Mouse (Mus musculus) right cerebral cortex, adult 2 months (tissue): ENCODE measurements around the gene Tcf3.

Experiments used
- DNase-seq, 2 experiments: peaks; one replicate each; pipeline ENCODE4 v3.0.0; 2021 to 2022; ENCODE audit warnings: low spot score in 2 of 2

Tcf3 gene

DNA sequence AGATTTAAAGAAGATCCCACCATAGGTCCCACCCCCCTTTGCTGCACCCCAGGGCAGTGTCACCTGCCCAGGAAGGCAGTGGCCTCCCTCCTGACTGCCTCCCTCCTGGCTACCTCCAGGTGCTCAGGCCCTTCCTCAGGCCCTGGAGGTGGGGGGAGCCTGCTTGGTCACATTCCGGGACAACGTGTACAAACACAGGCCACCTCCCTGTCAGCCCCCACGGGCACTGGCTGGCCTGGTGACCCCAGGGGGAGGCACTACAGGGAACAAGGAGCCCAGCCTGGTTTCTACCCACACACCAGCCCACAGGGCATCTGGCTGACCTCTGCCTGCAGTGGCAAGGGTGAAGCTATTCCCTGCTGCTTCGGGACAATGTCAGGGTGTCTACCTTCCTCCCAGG lies 4.5 kb upstream of the Tcf3 start:
- DNase-seq: no peak

DNA sequence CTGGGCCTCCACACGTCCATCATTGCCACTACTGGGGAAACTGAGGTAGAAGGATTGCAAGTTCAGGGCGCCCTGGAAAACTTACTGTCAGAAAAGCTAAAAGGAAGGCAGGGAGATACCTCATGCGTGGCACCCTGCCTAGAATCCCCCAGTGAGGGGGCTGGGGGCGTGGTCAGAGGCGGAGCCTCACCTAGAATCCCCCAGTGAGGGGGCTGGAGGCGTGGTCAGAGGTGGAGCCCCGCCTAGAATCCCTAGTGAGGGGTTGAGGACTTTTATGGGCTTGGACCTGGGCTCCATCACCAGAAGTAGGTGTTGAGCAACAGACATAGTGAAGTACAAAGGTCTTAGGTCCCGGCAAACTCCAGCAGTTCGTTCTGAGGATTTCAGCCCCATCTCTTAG lies 2.8 kb upstream of the Tcf3 start:
- DNase-seq: no peak

DNA sequence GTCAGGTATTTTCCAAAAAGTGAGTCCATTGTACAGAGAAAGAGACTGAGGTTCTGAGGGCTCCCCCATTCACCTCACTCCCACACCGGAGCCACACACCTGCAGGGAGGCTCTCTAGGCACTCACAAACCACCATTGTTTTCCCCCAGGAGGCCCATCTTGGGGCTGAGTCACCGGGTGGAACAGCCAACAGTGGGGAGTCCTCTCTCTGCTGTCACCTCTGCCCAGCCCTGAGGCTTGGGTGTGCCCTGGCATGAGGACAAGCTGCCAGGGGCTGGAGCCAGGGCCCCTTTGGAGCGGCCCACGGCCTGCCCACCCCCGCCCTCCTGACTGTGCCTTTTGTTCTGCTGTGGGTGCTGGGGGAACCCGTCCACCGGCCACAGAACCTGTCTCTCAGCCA lies 2.3 kb upstream of the Tcf3 start:
- no peak for DNase-seq

DNA sequence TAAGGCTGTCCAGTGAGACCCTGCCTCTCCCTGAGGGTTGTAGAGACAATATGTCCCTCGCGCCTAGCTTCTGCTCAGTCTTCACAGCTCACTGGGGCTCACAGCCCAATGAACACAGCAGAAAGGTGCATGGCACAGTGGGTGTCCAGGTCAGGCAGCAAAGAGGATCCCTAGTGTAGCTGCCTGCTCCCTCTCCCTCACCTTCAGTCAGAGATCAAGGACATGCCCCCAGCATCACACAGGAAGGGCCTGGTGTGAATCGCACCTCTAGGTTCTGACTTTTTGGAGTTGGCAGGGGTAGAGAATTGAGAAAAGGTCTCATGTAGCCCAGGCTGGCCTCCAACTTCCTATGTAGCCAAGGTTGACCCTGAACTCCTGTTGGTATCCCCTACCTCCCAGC lies 1.4 kb upstream of the Tcf3 start:
- no peak for DNase-seq

DNA sequence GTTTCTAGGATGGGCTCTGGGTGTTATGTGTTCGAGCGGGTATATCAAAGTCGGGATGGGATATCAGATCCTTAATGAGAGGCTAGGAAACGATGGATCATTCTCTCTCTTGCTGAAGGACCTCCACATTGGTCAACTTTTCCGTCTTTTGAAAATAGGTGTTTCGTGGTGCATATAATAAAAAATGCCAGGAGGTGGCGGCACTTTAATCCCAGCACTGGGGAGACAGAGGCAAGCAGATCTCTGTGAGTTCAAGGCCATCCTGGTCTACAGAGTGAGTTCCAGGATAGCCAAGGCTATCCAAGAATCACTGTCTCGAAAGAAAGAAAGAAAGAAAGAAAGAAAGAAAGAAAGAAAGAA lies 766 bp upstream of the Tcf3 start:
- DNase-seq: no peak

DNA sequence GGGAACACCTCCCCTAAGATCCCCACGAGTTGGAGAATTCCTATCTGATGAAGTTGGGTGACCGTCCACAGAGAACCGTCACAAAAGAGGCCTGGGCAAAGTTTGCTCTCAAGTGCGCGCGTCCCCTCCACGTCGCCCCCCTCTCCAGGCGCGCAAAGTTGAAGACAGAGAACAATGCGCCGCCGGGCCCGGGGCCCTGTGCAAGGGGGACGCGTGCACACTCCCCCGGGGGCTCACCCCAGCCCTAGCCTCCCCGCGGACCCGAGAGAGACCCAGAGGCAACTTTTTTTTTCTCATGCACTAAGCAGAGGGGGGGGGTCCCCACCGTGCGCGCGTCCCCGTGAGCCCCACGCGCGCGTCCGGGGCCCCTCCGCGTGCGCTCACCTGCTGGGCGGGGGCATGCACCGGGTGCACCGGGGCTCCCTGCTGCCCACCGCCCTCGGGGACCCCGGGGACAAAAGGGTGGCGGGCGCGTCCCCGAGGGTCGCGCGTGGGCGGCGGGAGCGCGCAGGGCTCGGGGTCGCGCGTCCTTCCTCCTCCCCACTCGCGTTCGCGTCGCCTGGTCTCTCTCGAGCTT lies 423 bp downstream of the Tcf3 start:
- peak in 1 of 2 experiments; percentile 16 for DNase-seq

DNA sequence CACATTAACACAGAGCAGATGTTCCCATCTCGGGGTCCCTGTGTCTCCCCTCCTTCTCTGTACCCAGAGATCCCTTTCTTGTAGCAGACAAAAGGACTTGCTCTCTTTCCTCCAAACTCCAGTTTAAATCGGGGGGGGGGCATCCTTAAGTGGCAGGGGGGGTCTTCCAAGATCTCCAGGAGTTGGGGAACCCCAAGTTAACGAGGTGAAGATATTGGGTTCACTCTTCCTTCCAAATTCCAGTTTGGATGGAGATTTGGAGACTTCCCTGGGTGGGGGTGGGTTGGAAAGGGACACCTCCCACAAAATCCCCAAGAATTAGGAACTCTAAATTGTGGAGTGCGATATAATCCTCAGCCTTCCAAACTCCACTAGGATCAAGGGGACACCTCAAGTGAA lies 1.1 kb downstream of the Tcf3 start:
- DNase-seq: no peak

DNA sequence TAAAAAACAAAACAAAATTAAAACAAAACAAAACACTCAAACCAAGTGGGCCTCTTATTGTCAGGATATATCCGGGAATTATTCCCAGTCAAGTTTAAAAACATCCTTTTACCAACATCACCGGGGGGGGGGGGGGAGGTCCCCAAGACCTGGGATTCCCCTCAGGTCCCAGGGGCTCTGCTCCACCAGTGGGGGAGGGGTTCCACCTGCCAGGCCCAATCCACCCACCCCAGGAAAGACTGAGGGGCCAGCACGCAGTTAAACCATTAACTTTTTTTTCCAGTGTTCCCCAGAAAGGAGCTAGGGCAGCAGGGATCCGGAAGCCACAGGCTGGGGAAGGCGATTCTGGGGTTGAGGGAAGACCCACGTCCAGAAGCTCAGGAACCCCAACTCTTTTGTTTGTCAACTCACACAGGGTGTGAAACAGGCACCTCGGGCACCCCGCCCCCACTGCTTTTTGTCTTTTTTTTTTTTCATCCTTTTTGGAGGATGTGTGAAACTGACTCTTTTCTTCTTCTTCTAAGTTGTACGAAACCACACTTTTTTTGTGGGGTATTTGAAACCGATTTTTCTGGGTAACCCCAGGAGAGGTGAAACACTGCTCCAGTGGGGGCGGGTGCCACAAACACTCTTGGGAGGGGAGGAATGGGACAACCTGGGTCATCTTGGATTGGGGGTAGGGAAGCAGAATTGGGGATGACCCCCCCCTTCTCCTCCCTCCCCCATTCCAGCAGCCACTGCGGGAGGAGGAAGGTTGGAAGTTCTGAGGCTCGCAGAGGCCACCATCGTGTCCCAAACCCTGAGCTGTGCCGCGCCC lies 1.7 kb downstream of the Tcf3 start:
- no peak for DNase-seq

DNA sequence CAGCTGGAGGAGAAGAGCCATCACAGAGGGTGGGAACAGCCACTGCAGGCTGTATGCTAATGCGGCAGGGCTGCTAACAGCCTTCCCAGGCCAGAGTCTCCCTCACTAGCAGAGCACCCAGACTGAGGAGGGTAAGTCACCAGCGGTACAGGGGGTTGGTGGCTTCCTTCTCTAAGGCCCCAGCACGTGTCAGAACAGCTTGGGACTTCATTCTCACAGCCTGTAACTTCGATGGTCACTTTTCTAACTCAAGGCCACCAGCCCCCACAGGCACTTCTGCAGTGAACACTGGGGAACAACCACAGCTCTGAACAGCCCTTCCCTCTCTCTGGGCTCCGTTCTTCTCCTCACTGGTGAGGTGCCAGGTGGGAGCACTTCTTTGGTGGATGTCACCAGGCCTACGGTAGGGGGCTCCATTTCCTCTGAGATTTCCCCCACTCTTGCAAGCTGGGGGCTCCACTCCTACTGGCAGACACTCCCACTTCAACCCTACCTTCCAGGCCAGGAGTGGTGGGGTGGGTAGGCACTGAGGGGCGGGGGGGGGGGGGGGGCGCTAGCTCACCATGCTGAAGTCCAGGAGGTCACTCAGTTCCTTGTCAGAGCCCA lies 3.0 kb downstream of the Tcf3 start:
- no peak for DNase-seq

DNA sequence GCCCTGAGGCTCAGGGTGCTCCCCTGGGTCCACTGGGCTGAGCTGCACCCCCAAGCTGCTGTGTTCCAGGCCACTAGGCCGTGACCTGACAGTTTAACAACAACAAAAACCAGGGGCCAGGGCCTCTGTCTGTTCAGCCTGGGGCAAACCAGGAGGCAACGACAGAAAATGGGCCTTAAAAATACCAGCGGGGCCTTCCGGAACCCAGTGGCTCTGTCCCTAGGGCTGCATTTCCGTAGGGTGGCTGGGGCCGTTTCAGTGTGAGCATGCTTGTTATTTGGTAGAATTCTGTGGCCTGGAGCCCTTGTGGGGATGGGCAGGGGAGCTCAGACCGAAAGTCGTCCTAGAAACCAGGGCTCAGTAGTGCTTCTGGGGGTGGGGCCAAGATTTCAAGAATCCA lies 3.6 kb downstream of the Tcf3 start:
- no peak for DNase-seq

DNA sequence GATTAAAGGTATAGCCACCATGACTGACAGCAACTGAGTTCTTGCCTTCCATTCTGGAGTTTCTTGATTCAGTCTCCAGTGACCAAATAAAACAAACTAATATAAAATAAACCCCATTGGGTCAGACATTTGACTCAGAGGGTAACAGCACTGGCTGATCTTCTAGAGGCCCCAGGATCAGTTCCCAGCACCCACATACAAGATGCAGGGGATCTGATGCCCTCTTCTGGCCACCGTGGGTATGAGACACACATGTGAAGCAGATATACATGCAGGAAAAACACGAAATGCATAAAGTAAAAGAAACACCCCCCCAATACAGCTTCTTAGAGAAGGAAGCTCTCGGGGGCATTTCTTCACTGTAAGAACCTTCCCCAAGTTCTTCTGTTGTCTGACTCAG lies 8.4 kb downstream of the Tcf3 start:
- DNase-seq: no peak

DNA sequence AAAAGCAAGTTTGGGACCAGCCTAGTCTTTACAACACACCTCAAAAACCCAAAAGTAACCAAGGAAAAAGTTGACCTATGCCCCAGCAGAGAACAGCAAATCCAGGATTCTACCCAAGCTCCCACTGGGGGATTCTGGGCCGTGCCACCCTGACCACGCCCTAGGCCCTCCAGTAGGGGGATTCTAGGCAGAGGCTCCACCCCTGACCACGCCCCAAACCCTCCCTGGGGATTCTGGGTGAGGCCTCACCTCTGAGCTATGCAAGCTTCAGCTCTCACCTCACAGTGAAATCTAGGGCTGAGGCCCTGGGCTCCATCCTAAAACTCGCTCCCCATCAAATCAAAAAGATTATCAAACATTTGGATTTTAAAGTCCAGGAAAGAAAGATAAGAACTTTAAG lies 9.9 kb downstream of the Tcf3 start:
- no peak for DNase-seq

DNA sequence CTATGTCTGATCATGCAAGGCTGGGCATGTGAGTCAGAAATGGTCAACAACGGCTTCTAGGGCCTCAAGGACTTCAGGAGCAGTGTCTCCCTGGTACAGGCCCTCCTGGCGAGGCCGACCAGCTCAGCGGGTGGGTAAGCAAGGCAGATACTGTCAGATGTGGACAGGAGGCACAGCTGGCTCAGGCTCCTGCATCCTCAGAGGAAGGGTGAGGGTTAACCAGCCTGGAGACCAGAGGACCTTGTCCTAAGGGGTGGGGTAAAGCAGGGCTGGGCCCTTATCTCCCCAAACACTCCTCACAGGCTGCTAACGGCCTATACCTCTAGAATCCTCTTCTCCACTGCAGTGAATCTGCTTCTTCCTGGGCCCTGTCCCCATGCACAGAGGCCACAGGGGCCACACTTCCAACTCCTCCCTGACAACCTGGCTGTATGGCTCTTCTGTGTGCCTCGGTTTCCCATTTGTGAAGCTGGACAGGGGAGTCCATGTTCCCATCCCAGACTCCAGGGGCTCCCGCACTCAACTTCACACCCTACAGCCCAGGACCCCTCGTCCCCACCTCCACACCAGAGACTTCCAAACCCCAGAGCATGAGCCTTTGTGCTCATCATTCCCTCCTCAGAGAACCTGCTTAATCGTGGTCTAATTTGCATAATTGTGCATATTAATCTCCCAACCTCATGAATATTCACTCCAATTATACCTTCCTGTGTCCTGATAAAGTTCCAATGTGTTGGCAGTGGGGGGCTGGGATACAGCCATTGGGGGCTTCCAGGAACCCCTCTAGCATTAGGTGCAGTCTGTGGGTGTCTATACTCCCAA lies 11.6 kb downstream of the Tcf3 start:
- no peak for DNase-seq

DNA sequence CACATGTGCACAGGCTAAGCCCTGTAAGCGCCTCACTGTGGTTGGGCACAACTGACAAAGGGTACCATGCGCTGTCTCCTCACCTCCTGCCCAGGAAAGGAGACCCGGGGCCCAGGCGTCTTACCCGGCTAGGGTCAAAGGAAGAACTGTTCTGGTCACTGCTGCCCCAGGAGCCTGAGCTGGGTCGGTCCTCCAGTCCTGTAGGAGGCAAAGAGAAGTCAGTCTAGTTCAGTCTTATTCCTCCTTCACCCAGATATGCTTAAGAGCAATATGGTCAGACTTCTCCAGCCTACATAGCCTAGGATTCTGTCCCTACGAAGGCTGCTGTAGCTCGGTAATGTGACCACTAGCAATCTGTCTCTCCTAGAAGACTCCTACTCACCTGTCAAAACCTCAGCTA lies 12.2 kb downstream of the Tcf3 start:
- no peak for DNase-seq

DNA sequence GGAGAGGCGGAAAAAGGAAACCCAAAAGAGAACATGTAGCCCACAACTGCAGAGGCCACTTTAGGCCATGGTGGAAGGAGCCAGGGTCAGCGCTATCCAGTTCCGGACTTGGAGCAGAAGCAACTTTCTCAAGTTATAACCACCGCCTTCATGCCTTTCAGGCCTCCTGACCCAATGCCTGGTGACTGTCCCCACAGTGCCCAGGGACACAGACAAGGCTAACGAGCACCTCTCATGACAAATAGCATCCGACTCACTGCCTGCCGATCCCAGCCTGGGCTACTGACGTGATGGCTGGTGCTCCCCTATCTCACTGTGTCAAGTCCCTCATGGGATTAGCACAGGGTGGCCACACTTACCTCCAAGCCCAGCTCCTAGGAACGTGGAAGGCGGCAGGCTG lies 12.7 kb downstream of the Tcf3 start:
- no peak for DNase-seq

DNA sequence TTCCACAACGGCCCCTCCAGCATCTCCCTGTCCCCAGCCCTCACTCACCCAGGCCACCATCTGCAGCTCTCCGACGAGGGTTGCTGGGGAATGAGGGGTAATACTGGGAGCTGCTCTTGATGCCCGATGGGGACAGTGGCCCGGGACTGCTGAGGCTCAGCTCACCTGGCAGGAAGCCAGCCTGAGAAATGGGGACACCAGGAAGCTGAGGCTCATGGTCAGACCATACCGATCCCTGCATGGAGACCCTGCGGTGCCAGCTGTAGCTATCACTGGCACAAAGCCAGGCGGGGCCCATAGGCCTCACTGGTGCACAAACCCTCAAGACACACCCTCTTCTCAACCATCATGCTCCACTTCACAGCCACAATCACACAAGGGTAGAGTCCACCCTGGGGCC lies 14.0 kb downstream of the Tcf3 start:
- DNase-seq: no peak

DNA sequence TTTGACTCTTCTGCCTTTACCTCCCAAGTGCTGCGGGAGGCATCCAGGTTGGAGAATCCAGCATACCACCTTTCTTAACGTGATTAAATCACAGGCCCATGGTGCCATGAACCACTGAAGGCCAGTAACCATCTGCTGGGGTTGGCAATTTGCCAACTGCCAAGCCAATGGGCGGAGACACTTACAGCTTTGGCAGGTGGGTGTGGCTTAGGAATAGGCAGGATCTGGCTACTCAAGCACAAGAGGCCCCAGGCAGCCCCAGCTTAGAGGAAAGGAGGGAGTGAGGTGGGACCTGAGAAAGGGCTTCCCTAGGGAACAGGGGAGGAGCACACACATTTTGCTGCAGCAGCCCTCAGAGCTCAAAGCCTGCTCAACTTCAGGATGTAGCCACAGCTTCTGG lies 15.1 kb downstream of the Tcf3 start:
- no peak for DNase-seq

DNA sequence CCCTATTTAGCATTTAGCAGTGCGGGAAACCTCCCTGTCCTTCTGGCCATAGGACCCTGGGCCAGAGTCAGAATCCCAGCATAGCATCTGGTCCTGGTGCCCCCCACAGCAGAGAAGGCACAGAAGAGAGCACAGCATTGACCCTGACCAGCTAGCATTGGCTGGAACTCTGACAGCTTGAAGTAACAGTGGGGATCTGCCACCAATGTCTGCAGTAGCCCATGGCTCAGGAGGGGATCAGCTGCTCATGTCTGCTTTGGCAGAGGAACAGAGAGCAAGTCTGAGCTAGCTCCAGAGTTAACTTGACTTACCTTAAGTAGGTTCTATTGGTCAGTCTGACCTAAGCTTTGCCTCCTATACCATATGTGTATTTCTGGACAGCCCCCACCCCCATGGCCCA lies 15.6 kb downstream of the Tcf3 start:
- DNase-seq: no peak

DNA sequence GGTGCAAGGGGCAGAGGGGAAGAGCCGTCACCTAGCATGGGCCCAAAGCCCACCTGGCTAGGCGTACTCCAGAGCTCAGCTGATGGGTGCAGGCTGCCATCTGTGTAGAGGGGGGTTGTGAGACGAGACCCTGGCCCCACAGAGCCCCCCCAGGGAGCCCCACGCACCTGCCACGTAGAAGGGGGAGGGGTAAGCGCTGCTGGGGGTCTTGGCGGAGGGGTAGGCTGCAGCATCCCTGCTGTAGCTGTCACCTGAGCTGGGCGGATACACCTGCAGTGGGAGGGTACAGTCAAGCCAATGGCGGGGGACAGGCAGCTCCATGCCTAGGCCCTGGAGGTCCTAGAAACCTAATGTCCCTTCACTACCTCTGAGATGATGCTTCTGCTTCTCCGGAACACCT lies 16.1 kb downstream of the Tcf3 start:
- no peak for DNase-seq

DNA sequence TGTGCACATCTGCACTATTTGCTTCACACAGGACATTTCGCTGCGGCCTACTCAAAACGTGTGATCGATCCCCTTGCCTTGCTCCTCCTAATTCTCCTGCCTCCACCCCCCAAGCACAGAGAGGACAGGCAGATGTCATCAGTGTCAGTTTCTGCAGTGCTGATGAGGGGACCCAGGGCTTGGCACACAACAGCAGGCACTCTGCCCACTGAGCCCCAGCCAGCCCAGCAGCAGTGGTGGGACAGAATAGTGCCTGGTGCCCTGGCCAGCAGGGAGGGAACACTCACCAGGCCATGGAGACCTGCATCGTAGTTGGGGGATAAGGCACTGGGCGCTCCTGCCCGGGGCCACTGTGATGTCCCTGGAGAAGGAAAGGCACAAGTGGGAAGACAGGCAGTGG lies 17.9 kb downstream of the Tcf3 start:
- DNase-seq: no peak

DNA sequence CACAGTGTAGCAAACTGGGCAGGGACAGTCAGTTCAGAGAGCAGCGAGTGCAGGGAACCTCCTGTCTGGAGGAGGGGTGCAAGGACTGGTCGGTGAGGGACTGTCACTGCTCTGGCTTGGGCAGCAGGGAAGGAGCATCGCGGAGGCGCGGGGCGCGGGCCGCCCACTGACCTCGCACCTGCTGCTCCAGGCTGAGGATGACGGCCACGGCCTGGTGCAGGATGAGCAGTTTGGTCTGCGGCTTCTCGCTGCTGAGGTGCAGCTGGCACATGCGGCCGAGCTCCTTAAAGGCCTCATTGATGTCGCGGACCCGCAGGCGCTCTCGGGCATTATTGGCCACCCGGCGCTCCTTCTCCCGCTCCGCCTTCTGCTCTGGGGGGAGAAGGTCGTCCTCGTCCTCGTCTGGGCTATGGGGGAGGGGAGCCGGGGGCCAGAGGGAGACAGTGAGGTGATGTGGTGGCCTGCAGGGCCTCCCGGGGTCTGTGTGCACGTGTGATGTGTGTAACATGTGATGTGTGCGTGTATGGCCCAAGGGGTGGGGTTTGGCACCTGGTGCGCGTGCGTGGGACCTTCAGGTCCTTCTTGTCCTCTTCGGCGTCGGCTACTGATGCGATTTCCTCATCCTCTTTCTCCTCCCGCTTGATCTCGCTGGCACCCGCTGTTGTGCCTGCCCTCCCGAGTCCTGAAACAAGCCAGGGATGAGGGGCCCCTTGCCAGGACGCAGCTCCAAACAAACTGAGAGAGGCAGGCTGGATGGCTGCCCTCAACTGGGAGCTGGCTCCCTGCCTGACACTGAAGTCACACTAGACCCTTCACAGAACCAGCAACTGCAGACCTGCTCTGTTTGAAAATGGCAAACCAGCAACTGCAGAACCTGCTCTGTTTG lies 20.5 kb downstream of the Tcf3 start:
- peak; percentile 52 to 71 for DNase-seq

DNA sequence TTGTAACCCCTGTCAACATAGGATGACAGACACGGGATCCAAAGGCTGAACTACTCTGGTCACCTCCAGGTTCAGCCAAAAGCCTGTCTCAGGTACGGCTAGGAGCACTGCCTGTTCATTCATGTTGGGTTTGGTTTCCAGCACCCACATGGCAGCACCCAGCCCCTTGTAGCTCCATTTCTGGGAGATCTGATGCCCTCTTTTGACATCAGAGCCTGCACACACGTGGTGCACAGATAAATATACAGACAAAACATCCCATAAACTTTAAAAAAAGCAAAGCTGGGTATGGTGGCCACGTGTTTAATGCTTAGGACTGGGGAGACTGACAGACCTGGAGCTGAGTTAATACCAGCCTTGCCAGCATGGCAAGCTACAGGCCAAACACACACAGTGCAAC lies 25.5 kb downstream of the Tcf3 start:
- no peak for DNase-seq
